Mouse (Mus musculus) intestine, postnatal 0 days (tissue): ENCODE results near the gene Kyat1. TPM values are rescaled to one million over a fixed set of nuclear protein-coding genes. Genes with fewer than 3 reads are reported as not detected.
"Not testable (repeated sequence)": the region's sequence is repeated elsewhere in the genome, so short reads cannot be mapped to it uniquely, and the experiment has no call there.

Experiments used
- ATAC-seq: fragments of 200-750 bp; cut with Nextera tagmentation; 2 replicates; pipeline ENCODE4 v1.8.0; 2017; ENCODE audit warnings: mild to moderate bottlenecking, moderate TSS enrichment, moderate library complexity
- H3K27ac ChIP-seq: fragments of 300-500 bp; sonication (generic); 2 replicates; pipeline ENCODE4 v1.5.1; 2014; ENCODE audit warnings: mild to moderate bottlenecking, low read depth, low read length, moderate library complexity
- H3K27me3 ChIP-seq: fragments of 300-500 bp; sonication (generic); replicated peaks from 2 replicates; pipeline ENCODE4 v1.6.1; 2014; ENCODE audit warnings: low read length, mixed read lengths; ENCODE audit not compliant: control insufficient read depth, insufficient read depth
- H3K36me3 ChIP-seq: fragments of 300-500 bp; sonication (generic); 2 replicates; pipeline ENCODE4 v1.6.1; 2014; ENCODE audit warnings: mild to moderate bottlenecking, moderate library complexity; ENCODE audit not compliant: control insufficient read depth, insufficient read depth
- H3K4me1 ChIP-seq: fragments of 300-500 bp; sonication (generic); replicated peaks from 2 replicates; pipeline ENCODE4 v1.6.1; 2014; ENCODE audit warnings: antibody characterized with exemption, low read length, mixed read lengths; ENCODE audit not compliant: control insufficient read depth, insufficient read depth
- H3K4me2 ChIP-seq: fragments of 300-500 bp; sonication (generic); replicated peaks from 2 replicates; pipeline ENCODE4 v1.6.1; 2014; ENCODE audit warnings: low read depth, mild to moderate bottlenecking, moderate library complexity
- H3K4me3 ChIP-seq: fragments of 300-500 bp; sonication (generic); 2 replicates; pipeline ENCODE4 v1.5.1; 2014; ENCODE audit warnings: low read depth, low read length
- H3K9ac ChIP-seq: fragments of 300-500 bp; sonication (generic); 2 replicates; pipeline ENCODE4 v1.6.1; 2014; ENCODE audit warnings: mild to moderate bottlenecking, low read depth, low read length
- H3K9me3 ChIP-seq: fragments of 300-500 bp; sonication (generic); 2 replicates; pipeline ENCODE4 v1.6.1; 2016; ENCODE audit warnings: mixed run types; ENCODE audit not compliant: control insufficient read depth
- CTCF ChIP-seq: sonication (generic); IDR thresholded peaks from 2 replicates; pipeline ENCODE4 v1.5.1; 2016; ENCODE audit warnings: low read depth, mild to moderate bottlenecking, control low read depth, antibody characterized with exemption, moderate library complexity
- WGBS: fragments of 180-500 bp; shearing (Covaris S2); extraction: QIAGEN DNeasy Blood & Tissue Kit; methylation state at CpG from one replicate; pipeline ENCODE4 v1.1.7; 2014; 5-methylcytosine and 5-hydroxymethylcytosine counted together
- polyA plus RNA-seq: library from polyadenylated mRNA; unstranded; fragments of >200 nt; fragmentation: Nextera tagmentation; extraction: Ambion mirVana; gene quantifications from 2 replicates; pipeline ENCODE4 v1.2.1, GENCODE M21; 2015

Kyat1 gene
- polyA plus RNA-seq, 1 experiment from 2014 or later: 17.3 TPM

GRCm38 (mm10) chr2:30152616-30153015, 53.0 kb downstream of the Kyat1 start:
- no peak overlapping the region for H3K9ac ChIP-seq
- no peak for ATAC-seq
- no peak overlapping the region for H3K4me2 ChIP-seq
- no peaks in the 10 kb centered on the region for H3K27me3 ChIP-seq
- no peak overlapping the region for H3K27ac ChIP-seq
- H3K4me3 ChIP-seq: no peak overlapping the region
- peaks cover 41% of the 10 kb centered on the region for H3K36me3 ChIP-seq
- WGBS: 65% methylated on average over 8 of the region's 8 CpGs
- no peaks in the 10 kb centered on the region for H3K9me3 ChIP-seq
- no peaks in the 10 kb centered on the region for H3K4me1 ChIP-seq
- TF ChIP-seq CTCF: no peak

DNA sequence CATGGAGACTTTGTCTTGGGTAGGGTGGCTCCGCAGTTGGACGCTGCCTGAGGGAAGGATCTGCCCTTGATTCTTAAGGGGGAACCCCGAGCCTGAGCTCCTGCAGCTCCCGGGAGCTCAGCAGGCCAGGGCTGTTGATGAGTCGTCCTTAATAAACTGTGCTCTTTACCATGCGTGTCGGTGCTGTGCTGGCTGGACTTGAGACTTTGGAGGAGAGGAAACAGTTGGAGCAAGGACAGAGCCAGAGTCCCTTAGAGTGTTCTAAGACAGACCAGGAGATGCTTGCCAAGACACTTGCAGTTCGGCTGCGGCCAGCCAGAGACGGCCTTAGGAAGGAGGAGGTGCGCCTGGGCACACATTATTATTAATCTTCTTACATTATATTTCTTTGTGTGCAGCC, 53.8 kb downstream of the Kyat1 start:
- WGBS: 63% methylated on average over 11 of the region's 11 CpGs
- no peak for ATAC-seq
- Histone ChIP-seq H3K4me1 (no peaks in the 10 kb centered on the region), H3K27me3 (no peaks in the 10 kb centered on the region), H3K27ac (no peak overlapping the region), H3K4me2 (no peak overlapping the region), H3K36me3 (peaks cover 49% of the 10 kb centered on the region), H3K4me3 (no peak overlapping the region), H3K9ac (no peak overlapping the region), H3K9me3 (no peaks in the 10 kb centered on the region)
- no peak for TF ChIP-seq CTCF

- no peak for ATAC-seq
- Histone ChIP-seq H3K4me3 (no peak overlapping the region), H3K4me2 (no peak overlapping the region), H3K4me1 (no peaks in the 10 kb centered on the region), H3K27ac (no peak overlapping the region), H3K36me3 (peaks cover 87% of the 10 kb centered on the region), H3K9me3 (no peaks in the 10 kb centered on the region), H3K27me3 (no peaks in the 10 kb centered on the region), H3K9ac (no peak overlapping the region)
- TF ChIP-seq CTCF: no peak
- WGBS: 86% methylated on average over 4 of the region's 4 CpGs
These were observed 58.2 kb downstream of the Kyat1 start for GRCm38 (mm10) chr2:30147466-30147865.

DNA sequence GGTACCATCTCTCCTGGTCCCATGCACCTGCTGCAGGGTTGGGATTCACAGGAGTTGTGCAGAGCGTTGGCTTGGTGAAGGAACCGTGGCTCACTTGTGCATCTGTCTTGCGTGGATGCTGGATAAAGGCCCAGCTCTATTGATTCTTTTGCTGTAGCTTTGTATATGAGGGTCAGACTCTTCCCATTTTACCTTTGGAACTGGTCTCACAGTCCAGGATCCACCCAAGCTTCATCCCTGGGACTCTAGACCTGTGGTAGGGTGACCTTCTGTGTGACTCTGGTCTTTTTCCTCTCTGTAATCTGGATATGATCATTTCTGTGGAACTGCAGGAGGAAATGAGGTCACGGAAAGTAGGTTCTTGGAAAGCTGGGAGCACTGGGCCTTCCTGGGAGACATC, 61.2 kb downstream of the Kyat1 start:
- no peak for ATAC-seq
- no peak overlapping the region for H3K27ac ChIP-seq
- TF ChIP-seq CTCF: no peak
- no peak overlapping the region for H3K4me3 ChIP-seq
- no peak overlapping the region for H3K9ac ChIP-seq
- H3K36me3 ChIP-seq: peaks cover 90% of the 10 kb centered on the region
- H3K27me3 ChIP-seq: no peaks in the 10 kb centered on the region
- 97% methylated on average over 4 of the region's 4 CpGs for WGBS
- H3K9me3 ChIP-seq: no peaks in the 10 kb centered on the region
- H3K4me2 ChIP-seq: no peak overlapping the region
- H3K4me1 ChIP-seq: no peaks in the 10 kb centered on the region

DNA sequence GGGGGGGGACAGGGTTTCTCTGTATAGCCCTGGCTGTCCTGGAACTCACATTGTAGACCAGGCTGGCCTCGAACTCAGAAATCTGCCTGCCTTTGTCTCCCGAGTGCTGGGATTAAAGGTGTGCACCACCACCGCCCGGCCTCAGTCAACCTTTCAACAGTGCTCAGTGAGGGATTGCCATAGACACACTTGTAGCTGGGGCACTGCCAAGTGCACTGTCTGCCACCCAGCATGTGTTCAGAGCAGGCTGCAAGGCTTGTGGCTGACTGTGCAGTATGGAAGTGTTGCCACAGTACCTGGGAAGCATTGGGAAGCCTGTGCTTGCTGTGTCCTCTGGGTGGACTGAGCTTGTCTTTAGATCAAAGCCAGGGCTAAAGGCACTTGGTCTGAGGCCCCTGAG, 65.6 kb downstream of the Kyat1 start:
- H3K4me3 ChIP-seq, ATAC-seq, H3K9ac ChIP-seq, H3K27me3 ChIP-seq, H3K4me1 ChIP-seq, H3K9me3 ChIP-seq, H3K27ac ChIP-seq, H3K4me2 ChIP-seq: not testable (repeated sequence)
- 93% methylated on average over 4 of the region's 4 CpGs for WGBS
- H3K36me3 ChIP-seq: peaks cover 66% of the 10 kb centered on the region

- Histone ChIP-seq H3K9me3 (no peaks in the 10 kb centered on the region), H3K4me2 (no peak overlapping the region), H3K4me3 (no peak overlapping the region), H3K36me3 (peaks cover 32% of the 10 kb centered on the region), H3K27me3 (no peaks in the 10 kb centered on the region), H3K27ac (no peak overlapping the region), H3K9ac (no peak overlapping the region; the same call in 1 of the 2 replicates), H3K4me1 (no peaks in the 10 kb centered on the region)
- ATAC-seq: no peak
- no peak for TF ChIP-seq CTCF
- 61% methylated on average over 10 of the region's 10 CpGs for WGBS
These were observed 69.2 kb downstream of the Kyat1 start for GRCm38 (mm10) chr2:30136458-30136857.

Other genes with a start within 250 kb of the Kyat1 start
- gene Sptan1, start 240.3 kb downstream of the Kyat1 start, polyA plus RNA-seq: 58.6 and 60.9 TPM in 2 replicates
- gene Wdr34, start 157.0 kb downstream of the Kyat1 start, polyA plus RNA-seq: 4.9 and 5.9 TPM in 2 replicates
- gene Set, start 148.5 kb downstream of the Kyat1 start, polyA plus RNA-seq: 174 and 180 TPM in 2 replicates
- gene Pkn3, start 128.2 kb downstream of the Kyat1 start, polyA plus RNA-seq: 2.8 and 3.4 TPM in 2 replicates
- 90.9 and 91.3 TPM in 2 replicates for gene Zdhhc12, start 112.2 kb downstream of the Kyat1 start, polyA plus RNA-seq
- gene Zer1, start 81.3 kb downstream of the Kyat1 start, polyA plus RNA-seq: 2.6 and 2.8 TPM in 2 replicates
- 5.3 and 8.5 TPM in 2 replicates for gene Tbc1d13, start 72.1 kb downstream of the Kyat1 start, polyA plus RNA-seq
- 56.3 and 59.3 TPM in 2 replicates for gene Endog, start 34.4 kb downstream of the Kyat1 start, polyA plus RNA-seq
- 17.3 and 18.7 TPM in 2 replicates for gene Spout1, start 27.4 kb downstream of the Kyat1 start, polyA plus RNA-seq
- gene Lrrc8a, start 31.9 kb upstream of the Kyat1 start, polyA plus RNA-seq: 40.4 and 40.5 TPM in 2 replicates
- gene Gm28035, start 34.7 kb upstream of the Kyat1 start, polyA plus RNA-seq: 0.03 and 0.04 TPM in 2 replicates
- 3.1 and 3.7 TPM in 2 replicates for gene Phyhd1, start 60.4 kb upstream of the Kyat1 start, polyA plus RNA-seq
- gene Gm28038, start 75.2 kb upstream of the Kyat1 start, polyA plus RNA-seq: not detected in 2 replicates
- 23.7 and 24.7 TPM in 2 replicates for gene Dolk, start 80.5 kb upstream of the Kyat1 start, polyA plus RNA-seq
- 7.1 and 9.1 TPM in 2 replicates for gene Nup188, start 80.5 kb upstream of the Kyat1 start, polyA plus RNA-seq
- 38.1 TPM in 2 replicates for gene Sh3glb2, start 153.5 kb upstream of the Kyat1 start, polyA plus RNA-seq
- gene Miga2, start 158.4 kb upstream of the Kyat1 start, polyA plus RNA-seq: 12.6 TPM in 2 replicates
- gene Dolpp1, start 186.4 kb upstream of the Kyat1 start, polyA plus RNA-seq: 39.5 and 41.5 TPM in 2 replicates
- 46.1 and 46.4 TPM in 2 replicates for gene Crat, start 210.0 kb upstream of the Kyat1 start, polyA plus RNA-seq
- 70.9 and 71.4 TPM in 2 replicates for gene Ptpa, start 210.2 kb upstream of the Kyat1 start, polyA plus RNA-seq